Mouse (Mus musculus): ENCODE data around the gene Trim23. TPM values are rescaled to one million over a fixed set of nuclear protein-coding genes. Genes with fewer than 3 reads are reported as not detected.
A peak's percentile ranks its signal among the peaks of the same experiment; 100 is the strongest.

Gene Trim23
- 17.7 and 22.9 TPM in 2 replicates for polyA plus RNA-seq (2011; ENCODE audit: insufficient read length, low read depth, missing spikeins)

- Histone ChIP-seq H3K27ac (ENCODE audit: insufficient read depth, low read length) (peak within 1 kb of the TSS; percentile 66), H3K4me1 (ENCODE audit: control insufficient read depth, insufficient read depth, low read length) (no peaks in the 10 kb centered on the region; the same call in 1 of the 2 replicates), H3K4me3 (ENCODE audit: insufficient read depth, low read length) (peak within 1 kb of the TSS; percentile 93)
- TF ChIP-seq CTCF (IDR thresholded peaks at IDR 0.05; ENCODE audit: borderline replicate concordance, insufficient read depth, low read length) (no peak), POLR2A (IDR thresholded peaks at IDR 0.05; ENCODE audit: low read depth, low read length) (peak; percentile 96)
Measured at GRCm38 (mm10) chr13:104178650-104179121, at the start of gene Trim23. Gene Trim23, plus strand, starts transcription at chr13:104178797.

GRCm38 (mm10) chr13:104132561-104132960 is 46.0 kb upstream of the Trim23 start:
- no peak for TF ChIP-seq POLR2A (IDR thresholded peaks at IDR 0.05; ENCODE audit: low read depth, low read length)
- TF ChIP-seq CTCF (IDR thresholded peaks at IDR 0.05; ENCODE audit: borderline replicate concordance, insufficient read depth, low read length), result no peak
- Histone ChIP-seq H3K4me3 (ENCODE audit: insufficient read depth, low read length) (no peak overlapping the region), H3K27ac (ENCODE audit: insufficient read depth, low read length) (no peak overlapping the region), H3K4me1 (ENCODE audit: control insufficient read depth, insufficient read depth, low read length) (no peaks in the 10 kb centered on the region)

DNA sequence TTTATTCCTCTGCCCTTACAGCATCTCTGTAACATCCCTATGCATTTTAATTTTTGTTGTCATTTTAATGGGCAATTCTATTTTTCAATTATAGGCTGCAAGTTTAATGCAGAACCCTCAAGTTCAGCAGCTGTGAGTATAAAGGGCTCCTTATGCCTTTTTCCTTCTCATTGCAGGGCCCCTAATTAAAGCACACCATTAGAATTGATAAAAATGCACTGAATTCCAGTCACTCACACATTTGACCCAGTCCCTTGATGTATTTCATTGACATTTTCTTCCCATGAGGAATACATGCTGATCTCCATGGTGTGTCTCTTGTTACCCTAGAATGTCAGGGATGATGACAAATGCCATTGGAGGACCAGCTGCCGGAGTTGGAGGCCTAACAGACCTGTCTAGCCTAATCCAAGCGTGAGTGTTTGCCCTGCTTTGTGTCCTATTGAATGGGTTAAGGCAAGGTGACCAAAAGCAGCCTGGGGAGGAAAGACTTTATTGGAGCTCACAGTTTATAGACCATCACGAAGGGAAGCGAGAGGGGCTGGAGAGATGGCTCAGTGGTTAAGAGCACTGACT is 44.0 kb upstream of the Trim23 start:
- Histone ChIP-seq H3K27ac (ENCODE audit: insufficient read depth, low read length) (no peak overlapping the region), H3K4me1 (ENCODE audit: control insufficient read depth, insufficient read depth, low read length) (no peaks in the 10 kb centered on the region), H3K4me3 (ENCODE audit: insufficient read depth, low read length) (no peak overlapping the region)
- TF ChIP-seq POLR2A (IDR thresholded peaks at IDR 0.05; ENCODE audit: low read depth, low read length) (no peak), CTCF (IDR thresholded peaks at IDR 0.05; ENCODE audit: borderline replicate concordance, insufficient read depth, low read length) (no peak)

GRCm38 (mm10) chr13:104139369-104140209 is 39.0 kb upstream of the Trim23 start:
- TF ChIP-seq CTCF (IDR thresholded peaks at IDR 0.05; ENCODE audit: borderline replicate concordance, insufficient read depth, low read length) (peak; percentile 48; the same call in 1 of the 2 replicates), POLR2A (IDR thresholded peaks at IDR 0.05; ENCODE audit: low read depth, low read length) (no peak)
- Histone ChIP-seq H3K4me3 (ENCODE audit: insufficient read depth, low read length) (no peak overlapping the region), H3K27ac (ENCODE audit: insufficient read depth, low read length) (no peak overlapping the region), H3K4me1 (ENCODE audit: control insufficient read depth, insufficient read depth, low read length) (no peaks in the 10 kb centered on the region)

DNA sequence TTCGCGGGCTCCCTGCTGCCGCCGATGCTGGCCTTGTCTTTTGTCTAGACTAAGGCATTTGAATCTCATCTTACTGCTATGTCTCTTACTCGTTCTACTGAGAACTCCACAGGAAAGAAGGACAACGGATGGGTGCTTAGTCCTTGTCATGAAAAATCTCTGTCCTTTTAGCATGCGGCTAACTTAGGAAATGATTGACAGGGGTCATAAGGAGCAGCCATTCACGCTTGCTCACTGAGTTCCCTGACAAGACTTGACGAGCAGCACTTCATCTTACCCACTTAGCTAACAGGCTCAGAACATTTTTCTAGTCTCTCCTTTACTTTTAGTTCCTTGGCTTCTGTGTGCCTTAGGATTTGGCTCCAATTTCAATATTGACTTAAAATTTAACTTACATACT is 33.7 kb upstream of the Trim23 start:
- Histone ChIP-seq H3K4me3 (ENCODE audit: insufficient read depth, low read length) (no peak overlapping the region), H3K4me1 (ENCODE audit: control insufficient read depth, insufficient read depth, low read length) (no peaks in the 10 kb centered on the region), H3K27ac (ENCODE audit: insufficient read depth, low read length) (no peak overlapping the region)
- TF ChIP-seq CTCF (IDR thresholded peaks at IDR 0.05; ENCODE audit: borderline replicate concordance, insufficient read depth, low read length) (no peak), POLR2A (IDR thresholded peaks at IDR 0.05; ENCODE audit: low read depth, low read length) (no peak)

DNA sequence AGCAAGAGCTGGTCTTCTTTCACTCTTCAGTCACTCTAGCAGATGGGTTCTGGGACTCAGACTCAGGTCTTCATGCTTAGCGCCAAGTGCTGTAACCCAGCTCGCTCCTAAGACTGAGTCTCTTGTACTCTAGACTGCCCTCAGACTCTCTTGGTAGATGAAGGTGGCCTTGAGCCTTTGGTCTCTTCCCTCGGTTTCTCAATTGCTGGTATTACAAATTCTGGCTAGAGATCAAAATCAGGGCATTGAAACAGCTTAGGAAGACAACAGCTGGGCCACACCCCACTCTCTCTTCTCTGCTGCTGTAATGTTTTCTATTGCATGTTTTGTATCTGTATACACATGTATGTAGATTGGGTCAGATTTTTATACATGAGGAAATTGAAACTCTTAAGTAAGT is 33.0 kb upstream of the Trim23 start:
- Histone ChIP-seq H3K4me3 (ENCODE audit: insufficient read depth, low read length) (no peak overlapping the region), H3K27ac (ENCODE audit: insufficient read depth, low read length) (no peak overlapping the region), H3K4me1 (ENCODE audit: control insufficient read depth, insufficient read depth, low read length) (no peaks in the 10 kb centered on the region)
- TF ChIP-seq CTCF (IDR thresholded peaks at IDR 0.05; ENCODE audit: borderline replicate concordance, insufficient read depth, low read length), result no peak
- no peak for TF ChIP-seq POLR2A (IDR thresholded peaks at IDR 0.05; ENCODE audit: low read depth, low read length)

DNA sequence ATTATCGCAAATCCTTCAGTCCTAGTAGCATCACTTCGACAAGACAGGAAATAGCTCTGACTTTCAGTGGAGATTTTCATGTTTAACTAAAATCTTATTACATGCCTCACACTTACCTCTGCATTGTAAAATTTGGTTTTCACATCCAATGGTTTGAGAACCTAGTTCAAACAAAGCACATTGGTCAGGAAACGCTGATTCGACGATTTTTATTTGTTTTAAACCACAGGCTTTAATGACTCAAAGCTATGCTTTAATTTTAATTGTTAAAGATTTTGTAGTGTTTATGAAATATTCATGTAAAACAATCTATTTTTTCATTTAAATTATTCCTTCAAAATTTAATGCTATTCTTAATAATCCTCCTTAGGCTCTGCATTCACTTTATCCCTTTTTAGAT is 24.4 kb upstream of the Trim23 start:
- Histone ChIP-seq H3K4me3 (ENCODE audit: insufficient read depth, low read length) (no peak overlapping the region), H3K4me1 (ENCODE audit: control insufficient read depth, insufficient read depth, low read length) (peaks cover 7% of the 10 kb centered on the region), H3K27ac (ENCODE audit: insufficient read depth, low read length) (no peak overlapping the region)
- TF ChIP-seq POLR2A (IDR thresholded peaks at IDR 0.05; ENCODE audit: low read depth, low read length) (no peak), CTCF (IDR thresholded peaks at IDR 0.05; ENCODE audit: borderline replicate concordance, insufficient read depth, low read length) (no peak)

GRCm38 (mm10) chr13:104155106-104155505 is 23.5 kb upstream of the Trim23 start:
- TF ChIP-seq POLR2A (IDR thresholded peaks at IDR 0.05; ENCODE audit: low read depth, low read length) (no peak), CTCF (IDR thresholded peaks at IDR 0.05; ENCODE audit: borderline replicate concordance, insufficient read depth, low read length) (no peak)
- Histone ChIP-seq H3K4me3 (ENCODE audit: insufficient read depth, low read length) (no peak overlapping the region), H3K27ac (ENCODE audit: insufficient read depth, low read length) (peak overlapping the region; percentile 91), H3K4me1 (ENCODE audit: control insufficient read depth, insufficient read depth, low read length) (peaks cover 7% of the 10 kb centered on the region)

DNA sequence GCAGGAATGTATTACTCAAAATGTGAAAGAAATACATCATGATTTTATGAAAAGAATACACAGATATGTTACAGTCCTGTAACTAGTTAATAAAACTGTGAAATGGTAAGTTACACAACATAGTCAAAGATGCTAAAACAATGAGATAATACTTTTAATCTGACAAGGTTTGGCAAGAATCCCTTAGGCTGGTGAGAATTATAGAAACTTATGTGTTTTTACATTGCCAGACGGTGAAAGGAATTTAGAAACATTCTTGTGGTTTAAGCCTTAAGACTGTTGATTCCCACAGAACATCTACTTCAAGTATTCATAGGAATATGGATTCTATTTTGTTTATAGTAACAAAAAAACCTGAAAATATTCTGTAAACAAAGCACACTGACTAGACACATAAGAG is 22.9 kb upstream of the Trim23 start:
- no peak overlapping the region for H3K4me3 ChIP-seq (ENCODE audit: insufficient read depth, low read length)
- no peak for TF ChIP-seq CTCF (IDR thresholded peaks at IDR 0.05; ENCODE audit: borderline replicate concordance, insufficient read depth, low read length)
- TF ChIP-seq POLR2A (IDR thresholded peaks at IDR 0.05; ENCODE audit: low read depth, low read length), result no peak
- H3K27ac ChIP-seq (ENCODE audit: insufficient read depth, low read length), result peak overlapping the region; percentile 91; the same call in 1 of the 2 replicates
- H3K4me1 ChIP-seq (ENCODE audit: control insufficient read depth, insufficient read depth, low read length), result peaks cover 7% of the 10 kb centered on the region

DNA sequence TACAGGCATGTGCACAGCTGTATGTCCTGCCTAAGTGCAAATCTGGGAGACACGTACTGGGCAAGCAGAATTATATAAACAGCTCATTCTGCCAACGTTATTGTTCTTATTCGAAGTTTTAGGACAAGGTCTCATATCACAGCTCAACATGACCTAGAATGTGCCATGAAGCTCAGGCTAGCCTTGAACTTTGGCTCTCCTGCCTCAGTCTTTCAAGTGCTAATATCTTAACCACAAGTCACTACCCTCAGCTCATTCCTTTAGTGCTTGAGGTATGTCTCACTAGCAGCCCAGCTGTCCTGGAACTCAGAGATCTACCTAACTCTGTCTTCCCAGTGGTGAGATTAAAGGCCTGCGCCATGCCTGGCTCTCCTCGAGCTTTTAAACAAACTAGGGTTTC is 6.9 kb upstream of the Trim23 start:
- Histone ChIP-seq H3K4me1 (ENCODE audit: control insufficient read depth, insufficient read depth, low read length) (no peaks in the 10 kb centered on the region; the same call in 1 of the 2 replicates), H3K27ac (ENCODE audit: insufficient read depth, low read length) (no peak overlapping the region), H3K4me3 (ENCODE audit: insufficient read depth, low read length) (no peak overlapping the region)
- TF ChIP-seq CTCF (IDR thresholded peaks at IDR 0.05; ENCODE audit: borderline replicate concordance, insufficient read depth, low read length) (no peak), POLR2A (IDR thresholded peaks at IDR 0.05; ENCODE audit: low read depth, low read length) (no peak)

Measured in embryonic fibroblast, embryonic 13.5 days (primary cell).